Mouse (Mus musculus) hindbrain, postnatal 0 days (tissue): ENCODE measurements around the gene Gch1. TPM values are rescaled to one million over a fixed set of nuclear protein-coding genes. Genes with fewer than 3 reads are reported as not detected.
"Not testable (repeated sequence)": the region's sequence is repeated elsewhere in the genome, so short reads cannot be mapped to it uniquely, and the experiment has no call there.

Source experiments
- ATAC-seq: fragments of 200-750 bp; cut with Nextera tagmentation; 2 replicates; pipeline ENCODE4 v1.8.0; 2017; ENCODE audit warnings: mild to moderate bottlenecking, moderate TSS enrichment, moderate library complexity
- DNase-seq: peaks from one replicate; pipeline ENCODE4 v3.0.0-alpha.2; 2015; ENCODE audit warnings: low spot score
- H3K27ac ChIP-seq: fragments of 300-500 bp; sonication (generic); 2 replicates; pipeline ENCODE4 v1.5.1; 2014; ENCODE audit warnings: mild to moderate bottlenecking
- H3K27me3 ChIP-seq: fragments of 300-500 bp; sonication (generic); 2 replicates; pipeline ENCODE4 v1.6.1; 2014; ENCODE audit warnings: low read length, mixed read lengths; ENCODE audit not compliant: insufficient read depth
- H3K36me3 ChIP-seq: fragments of 300-500 bp; sonication (generic); 2 replicates; pipeline ENCODE4 v1.6.1; 2014; ENCODE audit warnings: low read length, mixed read lengths; ENCODE audit not compliant: insufficient read depth
- H3K4me1 ChIP-seq: fragments of 300-500 bp; sonication (generic); 2 replicates; pipeline ENCODE4 v1.6.1; 2014; ENCODE audit warnings: antibody characterized with exemption, low read length, mixed read lengths; ENCODE audit not compliant: insufficient read depth
- H3K4me2 ChIP-seq: fragments of 300-500 bp; sonication (generic); 2 replicates; pipeline ENCODE4 v1.6.1; 2014; ENCODE audit warnings: low read depth, mild to moderate bottlenecking, low read length, moderate library complexity, mixed read lengths
- H3K4me3 ChIP-seq: fragments of 300-500 bp; sonication (generic); 2 replicates; pipeline ENCODE4 v1.5.1; 2014; ENCODE audit warnings: low read length
- H3K9ac ChIP-seq: fragments of 300-500 bp; sonication (generic); replicated peaks from 2 replicates; pipeline ENCODE4 v1.6.1; 2014; ENCODE audit warnings: mild to moderate bottlenecking, low read length, moderate library complexity, mixed read lengths
- H3K9me3 ChIP-seq: fragments of 300-500 bp; sonication (generic); 2 replicates; pipeline ENCODE4 v1.6.1; 2016; ENCODE audit warnings: low read length, mixed read lengths
- CTCF ChIP-seq: IDR thresholded peaks from 2 replicates; pipeline ENCODE4 v1.5.1; 2016; ENCODE audit warnings: antibody characterized with exemption, control low read depth, low read depth
- WGBS: fragments of 180-500 bp; shearing (Covaris S2); extraction: QIAGEN DNeasy Blood & Tissue Kit; methylation state at CpG from one replicate; pipeline ENCODE4 v1.1.7; 2014; 5-methylcytosine and 5-hydroxymethylcytosine counted together
- polyA plus RNA-seq: library from polyadenylated mRNA; unstranded; fragments of >200 nt; fragmentation: Nextera tagmentation; extraction: Ambion mirVana; gene quantifications from 2 replicates; pipeline ENCODE4 v1.2.1, GENCODE M21; 2015
- total RNA-seq: library from RNA; depleted of rRNA; stranded (reverse); fragments of >200 nt; gene quantifications from 2 replicates; pipeline ENCODE4 v1.2.3, GENCODE M21; 2014

The Gch1 gene
- total and polyA plus RNA-seq, 2 experiments from 2014 or later: 6.1 to 10.7 TPM

GRCm38 (mm10) chr14:47117522-47117921, 71.7 kb downstream of the Gch1 start:
- Histone ChIP-seq H3K27ac (no peak overlapping the region), H3K4me2 (no peak overlapping the region), H3K9me3 (no peaks in the 10 kb centered on the region), H3K9ac (no peak overlapping the region), H3K27me3 (no peaks in the 10 kb centered on the region), H3K36me3 (no peaks in the 10 kb centered on the region), H3K4me1 (no peaks in the 10 kb centered on the region), H3K4me3 (no peak overlapping the region)
- ATAC-seq: no peak
- no peak for DNase-seq
- 68% methylated on average over 7 of the region's 7 CpGs for WGBS
- TF ChIP-seq CTCF: peak; percentile 26

DNA sequence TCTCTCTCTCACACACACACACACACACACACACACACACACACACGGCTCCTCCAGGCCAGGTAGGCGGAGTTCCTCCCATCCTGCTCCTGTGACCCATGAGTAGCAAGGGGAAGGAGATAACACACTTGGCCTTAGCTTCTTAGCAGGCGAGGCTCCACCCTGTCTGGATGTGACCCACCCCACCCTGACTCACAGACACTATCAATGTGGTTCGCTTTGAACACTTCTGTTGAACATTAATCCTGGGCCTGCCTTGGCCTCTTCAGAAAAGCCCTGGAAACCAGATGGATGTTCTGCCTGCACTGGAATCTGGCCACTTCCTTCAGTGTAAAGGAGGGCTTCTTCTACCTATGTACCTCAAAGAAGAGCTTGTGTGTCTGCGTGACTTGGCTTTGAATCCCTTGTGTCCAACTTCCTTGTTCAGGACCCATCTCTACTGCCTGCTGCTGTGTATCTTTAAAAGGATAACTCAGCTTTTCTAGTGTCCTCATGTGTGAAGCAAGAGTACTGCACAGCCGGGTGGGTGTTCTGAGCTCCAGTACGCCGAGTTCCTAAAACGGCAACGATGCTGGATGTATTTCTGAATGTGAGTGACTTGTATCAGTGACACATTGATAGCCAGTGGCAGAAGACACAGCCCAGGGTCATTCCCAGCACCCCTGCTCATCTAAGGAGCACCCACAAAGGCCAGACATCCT, 73.0 kb downstream of the Gch1 start:
- 86% methylated on average over 10 of the region's 10 CpGs for WGBS
- no peak for ATAC-seq
- Histone ChIP-seq H3K27me3 (no peaks in the 10 kb centered on the region), H3K27ac (no peak overlapping the region), H3K4me3 (no peak overlapping the region), H3K36me3 (no peaks in the 10 kb centered on the region), H3K4me2 (no peak overlapping the region), H3K9ac (no peak overlapping the region), H3K9me3 (no peaks in the 10 kb centered on the region), H3K4me1 (no peaks in the 10 kb centered on the region)
- DNase-seq: no peak
- no peak for TF ChIP-seq CTCF

- Histone ChIP-seq H3K4me3 (no peak overlapping the region), H3K36me3 (no peaks in the 10 kb centered on the region), H3K4me1 (no peaks in the 10 kb centered on the region), H3K4me2 (no peak overlapping the region), H3K9me3 (no peaks in the 10 kb centered on the region), H3K9ac (no peak overlapping the region), H3K27ac (no peak overlapping the region), H3K27me3 (no peaks in the 10 kb centered on the region)
- no peak for TF ChIP-seq CTCF
- DNase-seq (no peak), ATAC-seq (no peak)
- WGBS: 60% methylated on average over 9 of the region's 9 CpGs
Measured at GRCm38 (mm10) chr14:47115154-47115553, 74.1 kb downstream of the Gch1 start.

- no peak overlapping the region for H3K4me2 ChIP-seq
- no peaks in the 10 kb centered on the region for H3K4me1 ChIP-seq
- WGBS: 50% methylated on average over 9 of the region's 9 CpGs
- no peak for ATAC-seq
- no peaks in the 10 kb centered on the region for H3K9me3 ChIP-seq
- H3K36me3 ChIP-seq: no peaks in the 10 kb centered on the region
- H3K4me3 ChIP-seq: no peak overlapping the region
- no peaks in the 10 kb centered on the region for H3K27me3 ChIP-seq
- H3K9ac ChIP-seq: no peak overlapping the region
- H3K27ac ChIP-seq: no peak overlapping the region
- no peak for TF ChIP-seq CTCF
- DNase-seq: no peak
Measured at GRCm38 (mm10) chr14:47111341-47111740, 77.9 kb downstream of the Gch1 start.

DNA sequence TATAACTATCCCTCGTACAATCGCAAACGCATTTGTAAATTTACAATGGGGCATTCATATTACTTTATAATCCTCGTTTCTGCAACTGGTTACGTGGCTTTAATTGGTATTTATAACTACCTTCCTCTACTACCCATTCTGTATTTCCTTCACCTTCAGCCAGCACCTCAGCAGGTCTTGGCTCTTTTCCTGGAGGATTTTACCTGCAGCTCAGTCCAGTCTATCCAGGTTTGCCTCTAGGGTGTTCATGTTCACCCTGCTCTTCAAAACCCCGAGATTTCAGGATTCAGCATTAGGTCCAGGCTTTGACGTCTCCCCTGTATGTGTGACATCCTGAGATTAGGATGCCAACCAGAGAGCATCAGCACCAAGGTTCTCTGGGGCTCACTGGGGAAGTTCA, 78.8 kb downstream of the Gch1 start:
- ATAC-seq: not testable (repeated sequence)

GRCm38 (mm10) chr14:47107461-47107860, 81.8 kb downstream of the Gch1 start:
- TF ChIP-seq CTCF: no peak
- no peaks in the 10 kb centered on the region for H3K4me1 ChIP-seq
- no peak overlapping the region for H3K27ac ChIP-seq
- ATAC-seq (no peak), DNase-seq (no peak)
- no peak overlapping the region for H3K4me2 ChIP-seq
- no peak overlapping the region for H3K4me3 ChIP-seq
- no peaks in the 10 kb centered on the region for H3K36me3 ChIP-seq
- 85% methylated on average over 3 of the region's 3 CpGs for WGBS
- no peaks in the 10 kb centered on the region for H3K9me3 ChIP-seq
- no peaks in the 10 kb centered on the region for H3K27me3 ChIP-seq
- H3K9ac ChIP-seq: no peak overlapping the region

More for the DNA sequence above, 78.8 kb downstream of the Gch1 start:
- H3K9ac ChIP-seq, H3K9me3 ChIP-seq, H3K36me3 ChIP-seq, H3K4me2 ChIP-seq, DNase-seq, H3K27ac ChIP-seq, H3K27me3 ChIP-seq, H3K4me1 ChIP-seq, H3K4me3 ChIP-seq: not testable (repeated sequence)
- 85% methylated on average over 5 of the region's 7 CpGs for WGBS

- no peak overlapping the region for H3K9ac ChIP-seq
- no peak for ATAC-seq
- WGBS: 95% methylated on average over 3 of the region's 3 CpGs
- TF ChIP-seq CTCF: no peak
- no peak overlapping the region for H3K4me2 ChIP-seq
- H3K4me1 ChIP-seq: no peaks in the 10 kb centered on the region
- no peak for DNase-seq
- H3K4me3 ChIP-seq: no peak overlapping the region
- H3K27me3 ChIP-seq: no peaks in the 10 kb centered on the region
- H3K27ac ChIP-seq: no peak overlapping the region
- H3K9me3 ChIP-seq: no peaks in the 10 kb centered on the region
- H3K36me3 ChIP-seq: no peaks in the 10 kb centered on the region
Measured at GRCm38 (mm10) chr14:47105755-47106154, 83.5 kb downstream of the Gch1 start.
